Mouse (Mus musculus): ENCODE data around the gene Taok1.
"Not testable (repeated sequence)": the region's sequence is repeated elsewhere in the genome, so short reads cannot be mapped to it uniquely, and the experiment has no call there.

Taok1 gene

DNA sequence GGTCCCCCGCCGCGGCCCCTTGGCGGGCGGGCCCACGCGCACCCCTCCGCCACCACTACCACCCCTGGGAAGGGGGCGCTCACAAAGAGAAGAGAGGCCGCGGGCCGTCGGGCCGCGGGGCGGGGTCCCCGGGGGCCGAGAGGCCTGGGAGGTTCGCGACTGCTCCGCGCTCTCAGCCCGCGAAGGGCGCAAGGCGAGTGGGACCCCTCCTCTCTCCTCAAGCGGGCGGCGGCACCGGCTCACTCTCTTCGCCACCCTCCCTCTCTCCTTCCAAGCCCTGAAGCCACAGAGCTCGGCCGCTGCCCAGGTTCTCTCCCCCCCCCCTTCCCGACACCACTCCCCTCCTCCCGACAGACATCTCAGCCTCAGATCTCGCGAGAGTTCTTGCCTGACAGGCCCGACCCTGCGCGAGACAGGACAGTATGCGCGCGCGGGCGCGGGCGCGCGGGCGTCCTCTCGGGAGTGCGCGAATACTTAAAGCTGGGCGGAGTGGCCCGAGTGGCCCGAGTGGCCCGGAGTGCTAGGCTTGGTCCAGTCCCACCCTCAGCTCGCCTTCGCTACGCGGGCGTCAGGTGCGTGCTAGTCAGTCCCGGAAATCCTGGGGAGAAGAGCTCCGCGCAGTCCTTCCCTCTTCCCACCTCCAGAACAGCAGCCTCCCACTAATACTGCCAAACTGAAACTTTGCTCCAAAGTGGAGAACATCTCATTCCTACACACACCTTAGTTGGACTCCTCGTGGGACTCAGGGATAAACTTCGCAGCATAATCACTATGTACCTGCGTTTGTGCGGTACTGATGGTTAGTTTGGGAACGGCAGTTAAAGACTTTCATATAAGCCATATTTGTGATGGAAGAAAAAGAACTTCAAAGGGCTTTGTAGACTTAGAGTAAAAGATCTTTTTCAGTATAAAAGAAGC is at the start of gene Taok1:
TSS of gene Taok1 (minus strand) at position 278 of the 918 bp plus-strand sequence.
- peak; percentile 96 for DNase-seq

DNA sequence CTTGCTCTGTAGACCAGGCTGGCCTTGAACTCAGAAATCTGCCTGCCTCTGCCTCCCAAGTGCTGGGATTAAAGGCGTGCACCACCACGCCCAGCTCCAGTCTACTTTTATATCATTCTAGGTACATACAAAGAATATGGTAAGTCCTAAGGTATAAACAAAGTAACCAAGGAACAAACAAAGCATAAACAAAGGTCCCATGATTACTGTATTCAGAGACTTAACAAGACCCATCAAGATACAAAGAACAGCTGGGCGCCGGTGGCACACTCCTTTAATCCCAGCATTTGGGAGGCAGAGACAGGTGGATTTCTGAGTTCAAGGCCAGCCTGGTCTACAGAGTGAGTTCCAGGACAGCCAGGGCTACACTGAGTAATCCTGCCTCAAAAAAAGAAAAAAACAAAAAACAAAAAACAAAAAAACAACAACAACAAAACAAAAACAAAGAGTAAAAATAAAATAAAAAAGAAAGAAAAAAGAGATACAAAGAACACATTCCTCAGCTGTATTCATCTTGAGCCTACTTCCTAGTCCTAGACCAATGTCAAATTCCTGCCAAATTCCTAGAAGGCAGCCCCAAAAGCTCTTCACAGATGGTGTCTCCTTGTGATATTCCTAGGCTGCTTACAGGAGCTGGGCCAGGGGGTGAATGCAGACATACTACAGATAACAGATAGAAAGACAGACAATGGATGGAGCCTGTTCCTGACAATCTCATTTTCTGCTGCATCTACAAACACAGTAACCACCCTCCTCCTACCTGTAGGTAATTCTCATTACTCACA is 46.0 kb upstream of the Taok1 start:
- not testable (repeated sequence) for DNase-seq

DNA sequence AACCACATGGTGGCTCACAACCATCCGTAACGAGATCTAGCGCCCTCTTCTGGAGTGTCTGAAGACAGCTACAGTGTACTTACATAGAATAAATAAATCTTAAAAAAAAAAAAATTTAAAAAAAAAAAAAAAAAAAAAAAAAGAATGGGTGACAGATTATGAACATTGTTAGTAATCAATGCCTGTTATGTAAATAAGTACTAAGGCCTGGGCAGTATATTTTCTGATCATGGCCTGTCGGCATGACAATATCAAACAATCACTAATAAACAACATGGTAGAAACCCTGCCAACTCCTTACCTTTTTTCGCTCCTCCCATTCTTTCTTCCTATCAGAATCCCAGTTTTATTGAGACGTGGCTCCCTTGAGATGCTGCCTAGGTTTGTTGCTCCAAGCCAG is 44.9 kb upstream of the Taok1 start:
- no peak for DNase-seq

DNA sequence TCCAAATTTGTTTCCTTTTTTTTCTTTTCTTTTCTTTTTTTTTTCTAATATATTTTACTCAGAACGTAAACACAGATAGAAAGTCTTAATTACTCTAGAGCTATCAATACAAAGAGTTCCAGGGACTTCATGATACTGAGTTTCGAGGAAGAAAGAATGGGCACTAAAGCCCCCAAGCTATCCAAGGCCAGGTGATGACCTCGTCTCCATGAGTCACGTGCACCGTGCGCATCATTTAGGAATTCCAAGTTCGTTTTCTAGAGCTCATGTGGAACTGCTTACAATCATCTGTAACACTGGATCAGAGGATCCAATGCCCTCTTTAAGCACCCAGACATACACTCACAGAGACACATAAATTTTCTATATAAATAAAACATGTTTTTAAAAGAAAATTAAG is 41.3 kb upstream of the Taok1 start:
- DNase-seq: no peak

DNA sequence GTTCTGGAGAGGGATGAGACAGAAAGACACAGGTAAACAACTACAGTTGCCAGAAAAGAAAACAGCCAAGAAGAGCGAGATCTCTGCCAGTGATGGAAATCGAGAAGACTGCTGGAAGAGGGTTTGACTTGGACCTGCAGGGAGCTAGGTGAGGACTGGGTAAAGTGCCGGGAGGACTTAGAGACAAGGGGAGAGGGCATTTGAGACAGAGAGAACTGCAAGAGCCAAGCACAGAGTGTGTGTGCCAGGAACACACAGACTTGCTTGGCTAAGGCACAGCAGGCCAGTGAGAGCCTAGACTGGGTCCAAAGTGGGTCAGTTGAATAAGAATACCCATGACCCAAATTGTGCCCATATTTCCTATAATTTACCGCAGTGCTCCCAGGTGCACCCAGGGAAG is 37.9 kb upstream of the Taok1 start:
- DNase-seq: no peak

DNA sequence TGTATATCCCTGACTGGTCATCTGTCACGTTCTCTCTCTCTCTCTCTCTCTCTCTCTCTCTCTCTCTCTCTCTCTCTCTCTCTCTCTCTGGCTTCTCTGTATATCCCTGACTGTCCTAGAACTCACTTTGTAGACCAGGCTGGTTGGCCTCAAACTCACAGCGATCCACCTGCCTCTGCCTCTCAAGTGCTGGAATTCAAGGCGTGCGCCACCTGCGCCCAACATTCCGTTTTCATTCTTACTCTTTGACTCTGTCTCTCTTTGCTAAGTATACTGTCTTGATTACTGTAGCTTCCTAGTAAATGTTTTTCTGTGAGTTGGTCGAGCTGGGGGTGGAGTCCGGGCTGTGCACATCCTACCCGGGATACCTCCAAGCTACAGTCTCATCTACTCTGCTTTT is 33.8 kb upstream of the Taok1 start:
- no peak for DNase-seq

DNA sequence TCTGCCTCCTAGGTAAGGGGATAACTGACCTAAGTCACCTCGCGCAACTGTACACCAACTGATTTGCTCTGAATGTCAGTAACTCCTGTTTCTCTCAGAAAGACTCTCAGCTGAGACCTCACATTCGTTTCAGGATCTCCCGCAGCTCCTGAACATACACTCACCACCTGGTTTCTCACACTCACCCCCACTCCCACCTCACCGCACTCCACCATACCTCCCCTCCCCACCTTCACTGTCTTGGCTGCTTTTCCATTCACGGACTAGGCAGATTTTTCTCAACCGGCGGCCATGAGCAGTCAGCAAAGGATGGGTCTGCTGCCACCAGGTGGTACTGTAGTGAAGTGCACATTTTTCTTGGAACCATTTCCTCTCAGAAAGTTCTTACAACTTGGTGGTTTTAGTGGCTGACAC is 22.6 kb upstream of the Taok1 start:
- DNase-seq: peak; percentile 89

DNA sequence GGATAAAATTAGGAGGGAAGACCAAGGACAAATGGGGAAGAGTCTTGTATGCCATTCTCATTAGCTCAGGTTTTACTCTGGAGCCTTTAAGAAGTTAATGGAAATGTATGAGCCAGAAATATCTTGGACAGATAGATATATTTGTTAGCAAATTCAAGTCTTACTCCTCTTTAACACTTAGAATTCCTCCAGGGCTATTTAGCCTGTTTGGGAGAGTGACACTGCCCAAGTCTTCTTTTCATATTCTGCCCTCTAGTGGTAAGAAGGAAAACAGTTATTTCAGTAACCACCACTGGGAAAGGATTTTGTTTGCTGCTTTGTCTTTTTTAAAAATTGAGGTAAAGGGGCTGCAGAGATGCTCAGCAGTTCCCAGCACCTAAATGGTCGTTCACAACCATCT is 21.9 kb upstream of the Taok1 start:
- DNase-seq: no peak

DNA sequence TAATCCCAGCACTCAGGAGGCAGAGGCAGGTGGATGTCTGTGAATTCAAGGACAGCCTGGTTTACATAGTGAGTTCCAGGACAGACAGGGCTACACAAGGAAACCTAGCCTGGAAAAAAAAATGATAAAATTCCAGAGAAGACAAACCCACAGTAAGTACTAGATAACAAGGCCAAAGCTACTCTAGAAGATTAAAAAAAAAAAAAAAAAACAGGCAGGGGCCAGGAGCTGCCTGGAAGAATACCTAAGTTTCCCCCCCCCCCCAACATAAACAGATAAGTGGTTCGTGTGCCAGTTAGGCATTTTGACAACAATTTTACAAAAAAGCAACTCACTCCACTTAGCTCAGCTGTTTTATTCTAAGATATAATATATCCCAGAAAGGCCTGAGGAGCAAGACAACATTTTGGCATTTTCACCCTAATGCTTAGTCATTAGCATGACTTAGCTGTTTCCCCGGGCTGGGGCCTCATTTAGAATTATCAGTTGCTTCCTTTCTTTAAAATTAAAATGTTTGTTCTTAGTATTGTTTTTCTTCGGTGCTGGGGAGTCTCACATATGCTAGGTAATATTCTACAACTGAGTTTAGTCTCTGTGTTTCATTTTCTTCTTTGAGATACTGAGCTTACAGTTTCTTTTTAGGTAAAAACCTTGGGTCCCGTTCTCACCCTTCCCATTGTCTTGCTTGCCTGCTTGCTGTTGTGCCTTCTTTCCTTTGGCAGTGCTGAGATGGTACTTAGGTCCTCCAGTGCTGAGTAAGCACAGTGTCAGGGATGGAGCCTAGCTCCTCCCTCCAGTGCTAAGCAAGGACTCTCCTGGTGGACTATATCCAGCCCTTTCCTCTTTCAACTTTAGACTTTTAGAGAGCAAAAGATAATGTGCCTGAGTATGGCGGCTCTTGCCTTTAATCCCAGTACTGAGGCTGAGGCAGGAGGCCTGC is 19.3 kb upstream of the Taok1 start:
- DNase-seq: no peak

DNA sequence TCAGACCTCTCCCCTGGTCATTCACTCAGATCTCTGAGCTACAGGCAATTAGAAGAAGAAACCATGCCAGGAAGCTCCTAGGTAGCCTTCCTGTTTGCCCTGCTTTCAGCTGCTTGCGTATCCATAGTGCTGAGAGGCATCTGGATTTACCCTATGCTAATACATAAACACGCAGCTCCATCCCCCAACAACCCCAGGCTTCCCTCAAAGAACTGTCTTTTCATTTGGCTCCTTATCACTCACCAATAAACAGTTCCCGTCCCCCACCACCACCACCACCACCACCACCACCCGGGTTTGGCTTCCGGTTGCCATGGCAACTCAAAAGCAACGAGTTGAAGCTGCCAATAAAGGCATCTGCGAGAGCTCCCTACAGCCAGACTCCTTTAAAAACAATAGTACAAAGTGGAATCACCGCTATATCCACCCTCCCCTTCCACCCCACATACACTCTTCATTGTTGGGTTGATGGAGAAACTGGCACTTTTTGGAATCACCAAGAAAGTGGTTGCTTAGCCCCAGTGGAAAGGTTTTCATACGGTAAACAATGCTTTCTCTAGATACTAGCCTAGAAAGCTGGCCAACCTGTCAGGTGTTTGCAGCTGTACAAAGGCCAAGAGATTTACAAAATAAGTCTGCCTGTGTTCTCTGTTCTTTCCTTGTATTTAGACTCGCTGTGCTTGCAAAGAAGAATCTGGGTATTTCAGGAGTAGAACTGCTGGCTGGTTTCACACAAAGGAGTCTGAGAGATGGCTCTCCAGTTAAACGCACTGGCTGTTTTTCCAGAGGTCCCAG is 17.6 kb upstream of the Taok1 start:
- DNase-seq: no peak

DNA sequence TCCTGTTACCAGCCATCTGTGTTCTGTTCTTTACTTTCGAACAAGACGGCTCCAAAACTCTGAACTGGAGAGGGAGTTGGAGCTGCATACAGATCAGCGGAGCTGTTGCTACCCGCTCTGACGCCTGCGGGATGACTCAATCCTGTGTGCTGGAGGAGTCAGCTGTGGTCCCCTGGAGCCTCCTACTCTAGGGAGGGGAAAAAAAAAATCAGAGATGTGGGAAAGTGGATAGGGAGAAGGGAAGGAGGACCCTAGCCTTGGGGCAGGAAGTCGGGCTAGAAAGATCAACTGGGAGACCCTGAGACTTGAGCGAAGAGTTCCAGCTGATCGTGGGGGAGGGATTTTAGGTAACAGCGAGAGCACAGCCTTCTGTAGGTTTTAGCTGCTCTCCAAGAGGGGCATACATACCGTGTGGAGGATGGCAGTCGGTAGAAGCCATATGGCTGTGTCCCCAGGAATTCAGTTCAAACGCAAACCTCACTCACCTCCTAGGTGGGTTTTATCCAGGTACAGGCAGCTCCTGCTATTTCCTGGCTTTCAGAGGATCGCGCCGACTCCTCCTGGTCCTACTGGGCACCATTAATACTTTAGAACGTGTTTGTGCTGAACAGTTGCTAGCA is 16.9 kb upstream of the Taok1 start:
- DNase-seq: no peak

DNA sequence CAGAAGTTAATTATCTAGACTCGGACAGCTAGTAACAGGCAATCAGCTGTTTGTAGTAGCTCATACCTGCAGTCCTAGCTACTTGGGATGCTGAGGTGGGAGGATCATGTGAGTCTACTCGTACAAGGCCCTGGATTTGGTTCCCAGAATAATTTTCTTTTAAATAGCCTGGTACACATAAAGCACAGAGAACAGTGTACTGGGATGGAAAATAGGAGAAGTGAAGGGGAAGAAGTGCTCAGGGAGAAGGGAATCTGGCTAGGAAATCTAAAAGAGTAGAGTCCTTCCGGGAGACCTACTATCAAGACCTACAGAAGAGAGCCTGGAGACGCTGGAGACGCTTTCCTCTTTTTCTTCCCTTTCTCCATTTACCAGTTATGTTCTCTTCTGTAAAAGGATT is 16.4 kb upstream of the Taok1 start:
- no peak for DNase-seq

DNA sequence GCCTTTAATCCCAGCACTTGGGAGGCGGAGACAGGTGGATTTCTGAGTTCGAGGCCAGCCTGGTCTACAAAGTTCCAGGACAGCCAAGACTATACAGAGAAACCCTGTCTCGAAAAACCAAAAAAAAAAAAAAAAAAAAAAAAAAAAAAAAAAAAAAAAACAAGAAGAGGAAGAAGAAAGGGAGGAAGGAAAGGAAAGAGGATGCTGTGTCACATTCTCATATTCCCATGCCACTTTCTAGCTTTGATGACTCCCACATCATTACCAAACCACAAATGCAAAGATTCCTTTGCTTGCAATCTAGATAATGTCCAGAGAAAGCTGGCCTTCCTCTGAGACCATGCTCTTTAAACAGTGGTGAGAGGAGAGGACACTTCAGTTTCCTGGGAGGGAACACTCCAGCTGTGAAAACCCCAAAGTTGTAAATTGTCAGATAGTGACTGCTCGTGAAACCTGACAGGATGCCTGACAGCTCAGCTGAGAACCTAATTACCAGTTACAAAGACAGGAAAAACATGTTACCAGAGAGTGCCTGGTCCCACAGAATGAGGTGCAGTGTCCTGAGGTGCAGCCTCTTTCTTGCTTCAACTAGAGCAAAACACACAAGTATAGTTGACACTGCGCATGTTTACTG is 14.4 kb upstream of the Taok1 start:
- DNase-seq: no peak

DNA sequence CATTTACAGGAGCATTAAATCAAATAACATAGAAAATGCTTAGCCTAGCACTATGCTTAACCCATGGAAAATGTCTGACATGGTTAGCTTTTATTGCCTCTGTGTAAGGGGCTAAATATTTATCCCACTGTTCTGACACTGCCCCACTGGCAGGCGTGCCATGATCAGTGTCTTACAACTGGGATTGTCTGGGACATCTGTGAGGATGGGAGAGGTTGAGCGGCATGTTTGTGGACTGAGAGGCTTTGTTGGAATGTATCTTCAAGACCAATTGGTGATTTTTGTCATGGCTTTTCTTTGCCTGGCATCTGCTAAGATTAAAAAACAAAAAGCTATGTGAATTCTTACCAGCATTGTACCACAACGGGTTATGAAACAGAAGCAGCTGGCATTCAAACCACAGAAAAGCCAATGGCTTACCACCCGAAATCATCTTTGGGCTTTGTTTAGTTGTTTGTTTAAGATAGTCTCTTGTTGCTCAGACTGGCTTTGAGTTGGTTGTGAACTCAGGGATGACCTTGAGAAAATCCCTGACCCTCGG is 7.5 kb upstream of the Taok1 start:
- DNase-seq: no peak

DNA sequence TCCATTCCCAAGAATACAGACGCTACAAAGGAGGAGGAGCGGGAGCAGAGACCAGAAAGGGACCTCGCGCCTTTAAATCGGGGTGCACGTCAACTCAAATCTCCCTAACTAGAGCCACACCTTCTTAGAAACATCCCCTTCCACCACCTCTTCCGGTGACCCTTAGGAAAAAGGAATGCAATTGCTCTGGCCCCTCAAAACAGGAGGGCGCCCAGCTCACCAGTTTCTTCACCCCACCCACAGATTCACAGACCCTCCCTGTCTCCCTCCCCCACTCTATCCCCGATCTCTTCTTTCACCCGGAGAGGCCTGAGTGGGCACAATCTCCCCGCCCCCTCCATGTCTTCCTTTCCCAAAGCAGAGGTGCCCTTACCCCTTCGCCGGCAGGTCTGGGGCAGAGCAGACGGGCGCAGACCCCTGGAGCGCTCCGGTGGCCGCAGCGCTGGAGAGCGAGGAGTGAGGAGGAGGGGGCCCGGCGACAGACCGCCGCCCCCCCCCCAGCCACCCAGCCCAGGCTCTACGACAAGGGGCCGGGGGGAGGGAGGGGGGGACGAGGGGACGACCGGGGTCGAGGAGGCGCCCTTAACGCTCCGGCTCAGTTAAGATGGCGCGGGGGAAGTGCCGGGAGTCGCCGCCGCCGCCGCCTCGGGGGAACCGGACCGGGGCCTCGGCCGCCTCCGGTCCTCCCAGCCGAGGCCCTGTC is 629 bp downstream of the Taok1 start:
- DNase-seq: peak; percentile 54

DNA sequence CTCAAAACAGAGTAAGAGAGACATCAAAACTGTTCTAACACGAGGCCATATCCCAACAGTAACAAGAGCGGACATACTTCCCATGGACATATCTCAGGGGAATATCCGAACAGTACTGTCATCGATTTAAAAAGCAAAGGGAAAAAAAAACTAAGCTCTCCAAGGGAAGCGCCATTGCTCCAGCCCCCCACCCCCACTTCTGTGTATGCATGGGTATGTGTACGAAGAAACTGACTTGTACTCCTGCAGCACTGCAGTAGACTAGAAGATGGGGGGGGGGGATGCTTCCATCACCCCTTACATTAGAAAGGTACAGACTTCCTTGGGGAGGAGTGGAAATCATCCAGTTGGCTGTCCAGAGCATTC is 1.2 kb downstream of the Taok1 start:
- no peak for DNase-seq

DNA sequence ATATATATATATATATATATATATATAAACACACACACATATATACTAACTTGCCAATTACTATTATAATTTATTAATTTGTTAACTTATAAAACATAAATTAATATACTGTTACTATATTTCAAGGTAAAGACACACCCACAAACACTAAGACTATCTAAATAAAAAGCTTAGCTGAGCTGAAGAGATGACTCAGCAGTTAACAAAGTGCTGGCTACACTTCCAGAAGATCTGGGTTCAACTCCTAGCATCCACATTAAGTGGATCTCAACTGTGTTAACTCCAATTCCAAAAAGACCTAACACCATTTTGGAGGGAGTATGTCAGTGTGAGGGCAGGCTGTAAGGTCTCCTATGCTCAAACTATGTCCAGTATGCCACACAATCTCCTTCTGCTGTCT is 10.3 kb downstream of the Taok1 start:
- DNase-seq: no peak

DNA sequence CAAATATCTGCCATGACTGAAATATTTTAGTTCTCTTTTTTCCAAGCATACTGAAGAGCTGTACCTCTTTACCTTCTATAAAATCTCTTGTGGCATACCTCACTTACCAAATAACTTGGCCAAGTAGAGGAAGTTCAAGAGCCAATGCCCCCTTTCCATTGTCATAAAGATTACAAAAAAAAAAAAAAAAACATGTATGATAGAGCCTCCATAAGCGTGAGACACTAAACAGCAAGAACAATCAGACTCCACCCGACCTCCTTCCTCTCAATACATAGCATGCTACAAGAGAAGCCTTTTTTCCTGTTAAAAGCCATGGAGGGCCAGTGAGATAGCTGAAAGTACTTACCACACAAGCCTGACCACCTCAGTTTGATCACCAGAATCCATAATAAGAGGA is 16.2 kb downstream of the Taok1 start:
- no peak for DNase-seq

DNA sequence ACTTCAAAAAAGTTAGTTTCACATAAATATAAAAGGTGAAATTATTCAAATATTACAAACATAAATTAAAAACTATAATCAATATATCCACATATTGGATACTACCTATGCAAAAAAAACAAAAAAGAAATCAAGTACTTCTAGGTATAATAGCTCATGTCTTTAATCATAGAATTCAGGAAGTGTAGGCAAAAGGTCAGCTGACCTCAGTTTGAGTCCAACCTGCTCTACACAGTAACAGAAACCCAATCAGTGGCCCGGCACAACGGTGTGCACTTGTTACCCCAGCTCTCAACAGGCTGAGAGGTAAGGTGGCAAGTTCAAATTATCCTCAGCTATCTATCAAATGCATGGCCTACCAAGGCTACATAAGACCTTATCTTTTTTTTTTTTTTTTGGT is 16.8 kb downstream of the Taok1 start:
- no peak for DNase-seq

DNA sequence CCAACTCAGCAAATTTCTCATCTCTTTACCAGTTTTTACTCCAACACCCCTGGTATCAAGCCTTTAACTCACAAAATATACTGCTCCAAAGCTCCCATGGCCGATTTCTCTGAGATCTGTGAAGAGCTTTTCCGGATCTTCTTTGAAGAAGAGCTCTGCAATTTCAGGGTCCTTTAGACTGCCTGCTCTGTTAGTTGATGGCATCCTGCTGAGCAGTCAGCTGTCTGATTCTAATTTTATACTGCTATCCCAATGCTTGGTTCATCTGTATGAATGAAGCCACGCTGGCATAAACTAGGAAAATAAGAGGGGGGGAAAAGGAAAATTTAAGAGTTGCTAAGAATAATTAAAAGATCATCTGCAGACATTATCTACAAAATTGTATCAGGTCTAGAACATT is 22.4 kb downstream of the Taok1 start:
- no peak for DNase-seq
